Mouse (Mus musculus) neural tube, embryonic 13.5 days (tissue): Measurements from ENCODE around the gene Daglb. TPM values are rescaled to one million over a fixed set of nuclear protein-coding genes. Genes with fewer than 3 reads are reported as not detected.
A peak's percentile ranks its signal among the peaks of the same experiment; 100 is the strongest.

Source experiments
- ATAC-seq: fragments of 200-750 bp; cut with Nextera tagmentation; 2 replicates; pipeline ENCODE4 v1.8.0; 2017; ENCODE audit warnings: low read depth, mild to moderate bottlenecking, moderate TSS enrichment, moderate library complexity
- H3K27ac ChIP-seq: fragments of 300-500 bp; sonication (generic); replicated peaks from 2 replicates; pipeline ENCODE4 v1.5.1; 2015; ENCODE audit warnings: moderate library complexity, mild to moderate bottlenecking, inconsistent platforms
- H3K27me3 ChIP-seq: fragments of 300-500 bp; sonication (generic); 2 replicates; pipeline ENCODE4 v1.6.1; 2015; ENCODE audit warnings: mild to moderate bottlenecking, inconsistent platforms
- H3K36me3 ChIP-seq: fragments of 300-500 bp; sonication (generic); 2 replicates; pipeline ENCODE4 v1.6.1; 2015; ENCODE audit warnings: mild to moderate bottlenecking, inconsistent platforms
- H3K4me1 ChIP-seq: fragments of 300-500 bp; sonication (generic); replicated peaks from 2 replicates; pipeline ENCODE4 v1.6.1; 2015; ENCODE audit warnings: inconsistent platforms
- H3K4me2 ChIP-seq: fragments of 300-500 bp; sonication (generic); 2 replicates; pipeline ENCODE4 v1.6.1; 2015; ENCODE audit warnings: inconsistent platforms, mild to moderate bottlenecking, moderate library complexity
- H3K4me3 ChIP-seq: fragments of 300-500 bp; sonication (generic); 2 replicates; pipeline ENCODE4 v1.5.1; 2015; ENCODE audit warnings: mild to moderate bottlenecking, inconsistent platforms
- H3K9ac ChIP-seq: fragments of 300-500 bp; sonication (generic); 2 replicates; pipeline ENCODE4 v1.6.1; 2015; ENCODE audit warnings: moderate library complexity, mild to moderate bottlenecking, inconsistent platforms
- H3K9me3 ChIP-seq: fragments of 300-500 bp; sonication (generic); 2 replicates; pipeline ENCODE4 v1.6.1; 2016; ENCODE audit warnings: inconsistent platforms
- WGBS: fragments of 180-500 bp; shearing (Covaris S2); methylation state at CpG from one replicate; pipeline ENCODE4 v1.1.7; 2015; 5-methylcytosine and 5-hydroxymethylcytosine counted together
- polyA plus RNA-seq: library from polyadenylated mRNA; unstranded; fragments of >200 nt; fragmentation: Nextera tagmentation; extraction: Ambion mirVana; gene quantifications from 2 replicates; pipeline ENCODE4 v1.2.1, GENCODE M21; 2015

The Daglb gene
- 16.9 and 17.0 TPM in 2 replicates for polyA plus RNA-seq

GRCm38 (mm10) chr5:143464100-143464756, at the start of gene Daglb:
Daglb (plus strand) TSS chr5:143464584.
- Histone ChIP-seq H3K4me1 (peaks cover 18% of the 10 kb centered on the region), H3K9ac (peak within 1 kb of the TSS; percentile 81), H3K4me2 (peak within 1 kb of the TSS; percentile 67), H3K36me3 (peaks cover 24% of the 10 kb centered on the region), H3K9me3 (no peaks in the 10 kb centered on the region), H3K27ac (peak within 1 kb of the TSS; percentile 78), H3K4me3 (peak within 1 kb of the TSS; percentile 75), H3K27me3 (no peaks in the 10 kb centered on the region)
- WGBS, result 3% methylated on average over 43 of the region's 43 CpGs
- ATAC-seq, result peak; percentile 98

DNA sequence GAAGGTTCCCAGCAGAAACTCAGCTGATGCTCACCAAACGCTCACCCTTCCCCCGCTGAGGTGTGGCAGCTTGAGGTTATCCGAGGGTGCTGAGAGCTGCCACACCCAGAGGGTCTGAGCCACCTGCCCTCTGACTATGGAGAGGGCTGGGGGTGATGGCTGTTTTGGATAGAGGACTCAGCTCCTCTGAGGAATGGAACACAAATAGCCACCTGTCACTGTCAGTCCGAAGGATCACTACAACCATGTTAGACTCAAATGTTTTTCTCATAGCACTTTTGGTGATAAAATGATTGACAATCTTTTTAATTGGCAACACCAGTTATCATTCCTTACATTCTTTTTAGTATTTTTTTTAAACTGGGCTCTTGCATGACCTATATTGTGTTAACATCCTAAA, 42.9 kb upstream of the Daglb start:
- no peaks in the 10 kb centered on the region for H3K9me3 ChIP-seq
- H3K9ac ChIP-seq, result no peak overlapping the region
- H3K36me3 ChIP-seq, result peaks cover 61% of the 10 kb centered on the region
- H3K27me3 ChIP-seq, result no peaks in the 10 kb centered on the region
- no peak for ATAC-seq
- H3K4me1 ChIP-seq, result no peaks in the 10 kb centered on the region
- H3K27ac ChIP-seq, result no peak overlapping the region
- H3K4me3 ChIP-seq, result no peak overlapping the region
- H3K4me2 ChIP-seq, result no peak overlapping the region
- 85% methylated on average over 4 of the region's 4 CpGs for WGBS

GRCm38 (mm10) chr5:143422990-143423389, 41.4 kb upstream of the Daglb start:
- Histone ChIP-seq H3K36me3 (peaks cover 46% of the 10 kb centered on the region), H3K27me3 (no peaks in the 10 kb centered on the region), H3K4me2 (no peak overlapping the region), H3K9me3 (no peaks in the 10 kb centered on the region), H3K4me1 (no peaks in the 10 kb centered on the region), H3K9ac (no peak overlapping the region), H3K4me3 (no peak overlapping the region), H3K27ac (no peak overlapping the region)
- no peak for ATAC-seq
- 79% methylated on average over 4 of the region's 4 CpGs for WGBS

DNA sequence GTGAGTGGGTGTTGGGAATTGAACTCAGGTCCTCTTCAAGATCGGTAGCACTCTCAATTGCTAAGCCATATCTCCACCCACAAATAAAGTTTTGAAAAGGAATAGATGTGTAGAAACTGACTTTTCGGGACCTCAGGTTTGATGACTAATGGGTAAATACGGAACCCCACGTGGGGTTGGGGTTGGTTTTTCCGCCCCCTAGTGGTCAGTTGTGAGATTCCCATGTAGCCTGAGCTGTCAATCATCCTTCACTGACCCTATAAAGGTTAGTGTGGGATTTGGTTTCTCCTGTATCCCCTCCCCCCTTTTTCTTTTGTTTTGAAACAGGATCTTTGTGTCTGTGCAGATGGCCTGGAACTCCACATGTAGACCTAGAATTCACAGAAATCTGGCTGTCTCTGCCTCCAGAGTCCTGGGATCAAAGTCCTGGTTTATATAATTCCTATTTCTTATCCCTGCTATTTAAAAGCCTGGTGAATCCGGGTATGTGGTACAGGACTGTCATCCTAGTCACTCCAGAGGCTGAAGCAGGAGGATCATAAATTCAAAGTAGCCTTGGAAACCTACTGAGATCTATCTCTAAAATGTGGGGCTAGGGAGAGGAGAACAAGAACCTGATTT, 40.4 kb upstream of the Daglb start:
- Histone ChIP-seq H3K36me3 (peaks cover 36% of the 10 kb centered on the region), H3K9me3 (no peaks in the 10 kb centered on the region), H3K9ac (no peak overlapping the region), H3K27ac (no peak overlapping the region), H3K4me1 (no peaks in the 10 kb centered on the region), H3K4me3 (no peak overlapping the region), H3K27me3 (no peaks in the 10 kb centered on the region), H3K4me2 (no peak overlapping the region)
- WGBS, result 39% methylated on average over 6 of the region's 6 CpGs
- no peak for ATAC-seq

DNA sequence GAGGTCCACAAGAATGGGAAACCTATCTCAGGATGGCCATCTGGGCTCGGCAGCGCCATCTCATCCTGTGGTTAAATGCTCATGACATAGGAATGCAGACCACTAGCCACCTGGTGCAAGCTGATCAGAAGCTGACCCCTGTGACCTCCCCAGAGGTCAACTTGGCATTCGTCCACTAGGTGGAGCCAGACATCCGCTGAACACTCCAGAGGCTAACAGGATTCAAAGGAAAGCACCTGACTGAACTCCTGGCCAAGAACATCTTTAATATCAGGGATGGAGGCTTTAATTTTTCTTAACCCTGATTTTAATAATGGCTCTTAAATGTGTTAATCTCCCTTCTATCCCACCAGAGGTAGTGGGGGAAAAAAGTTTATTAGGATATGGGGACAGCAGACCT, 30.0 kb upstream of the Daglb start:
- H3K36me3 ChIP-seq, result no peaks in the 10 kb centered on the region
- no peaks in the 10 kb centered on the region for H3K4me1 ChIP-seq
- no peak for ATAC-seq
- no peaks in the 10 kb centered on the region for H3K27me3 ChIP-seq
- H3K4me3 ChIP-seq, result no peak overlapping the region
- WGBS, result 4% methylated on average over 4 of the region's 4 CpGs
- H3K27ac ChIP-seq, result no peak overlapping the region
- no peak overlapping the region for H3K4me2 ChIP-seq
- no peaks in the 10 kb centered on the region for H3K9me3 ChIP-seq
- H3K9ac ChIP-seq, result no peak overlapping the region

DNA sequence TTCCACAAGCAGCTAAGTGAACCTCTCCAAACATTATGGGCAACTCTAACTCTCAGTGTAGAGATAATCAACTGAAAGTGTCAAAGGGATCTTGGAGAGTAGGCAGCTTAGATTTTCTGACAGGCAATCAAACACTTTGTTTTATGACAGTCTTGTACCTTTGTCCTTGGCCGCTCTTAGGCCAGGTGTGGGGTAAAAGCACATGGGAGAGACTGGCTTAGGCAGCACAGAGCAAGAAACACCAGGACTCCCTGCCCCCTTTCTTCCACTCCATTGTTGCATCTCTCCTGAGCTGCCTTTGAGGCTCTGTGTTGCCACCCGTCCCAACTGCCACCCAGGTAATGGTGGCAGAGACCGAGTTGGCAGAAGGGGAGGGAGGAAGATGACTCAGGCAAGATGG, 23.1 kb upstream of the Daglb start:
- H3K4me1 ChIP-seq, result no peaks in the 10 kb centered on the region
- no peak overlapping the region for H3K9ac ChIP-seq
- H3K4me3 ChIP-seq, result no peak overlapping the region
- H3K36me3 ChIP-seq, result no peaks in the 10 kb centered on the region
- no peak for ATAC-seq
- H3K9me3 ChIP-seq, result no peaks in the 10 kb centered on the region
- no peak overlapping the region for H3K27ac ChIP-seq
- no peaks in the 10 kb centered on the region for H3K27me3 ChIP-seq
- WGBS, result 76% methylated on average over 3 of the region's 3 CpGs
- H3K4me2 ChIP-seq, result no peak overlapping the region

DNA sequence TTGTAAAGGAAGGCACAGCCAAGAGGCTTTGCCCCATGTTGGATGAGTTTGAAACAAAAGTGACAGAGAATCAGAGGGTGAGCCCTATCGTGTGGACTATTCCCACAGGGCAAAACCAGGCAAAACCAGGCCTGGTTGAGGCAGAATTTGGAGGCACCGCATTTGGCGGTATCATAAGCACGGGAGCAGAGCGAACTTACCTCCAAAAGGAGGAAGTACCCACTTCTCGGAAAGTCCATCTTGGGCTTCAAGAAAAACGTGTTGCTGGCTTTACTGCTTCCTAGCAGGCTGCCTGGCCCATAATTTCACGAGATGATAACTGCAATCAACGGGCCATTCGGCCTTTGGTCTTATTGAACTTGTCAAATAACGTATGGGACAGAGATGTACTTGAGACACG, 22.6 kb upstream of the Daglb start:
- Histone ChIP-seq H3K4me3 (no peak overlapping the region), H3K27me3 (no peaks in the 10 kb centered on the region), H3K9me3 (no peaks in the 10 kb centered on the region), H3K9ac (no peak overlapping the region), H3K27ac (no peak overlapping the region), H3K4me2 (no peak overlapping the region), H3K4me1 (no peaks in the 10 kb centered on the region), H3K36me3 (no peaks in the 10 kb centered on the region)
- no peak for ATAC-seq
- 84% methylated on average over 12 of the region's 12 CpGs for WGBS

- Histone ChIP-seq H3K4me1 (peaks cover 18% of the 10 kb centered on the region), H3K36me3 (peaks cover 20% of the 10 kb centered on the region), H3K4me2 (peak overlapping the region; percentile 67), H3K27me3 (no peaks in the 10 kb centered on the region), H3K9me3 (no peaks in the 10 kb centered on the region), H3K4me3 (peak overlapping the region; percentile 75), H3K9ac (peak overlapping the region; percentile 81), H3K27ac (peak overlapping the region; percentile 78)
- no peak for ATAC-seq
- 83% methylated on average over 11 of the region's 11 CpGs for WGBS
Observed at GRCm38 (mm10) chr5:143463671-143464070, 713 bp upstream of the Daglb start.

GRCm38 (mm10) chr5:143464757-143465118, 354 bp downstream of the Daglb start:
- Histone ChIP-seq H3K4me3 (peak overlapping the region; percentile 75), H3K27ac (peak overlapping the region; percentile 78), H3K27me3 (no peaks in the 10 kb centered on the region), H3K4me2 (peak overlapping the region; percentile 67), H3K9ac (peak overlapping the region; percentile 81), H3K9me3 (no peaks in the 10 kb centered on the region), H3K4me1 (peaks cover 18% of the 10 kb centered on the region), H3K36me3 (peaks cover 29% of the 10 kb centered on the region)
- WGBS, result under 1% methylated on average over 20 of the region's 20 CpGs
- peak; percentile 77; the same call in 1 of the 2 replicates for ATAC-seq

DNA sequence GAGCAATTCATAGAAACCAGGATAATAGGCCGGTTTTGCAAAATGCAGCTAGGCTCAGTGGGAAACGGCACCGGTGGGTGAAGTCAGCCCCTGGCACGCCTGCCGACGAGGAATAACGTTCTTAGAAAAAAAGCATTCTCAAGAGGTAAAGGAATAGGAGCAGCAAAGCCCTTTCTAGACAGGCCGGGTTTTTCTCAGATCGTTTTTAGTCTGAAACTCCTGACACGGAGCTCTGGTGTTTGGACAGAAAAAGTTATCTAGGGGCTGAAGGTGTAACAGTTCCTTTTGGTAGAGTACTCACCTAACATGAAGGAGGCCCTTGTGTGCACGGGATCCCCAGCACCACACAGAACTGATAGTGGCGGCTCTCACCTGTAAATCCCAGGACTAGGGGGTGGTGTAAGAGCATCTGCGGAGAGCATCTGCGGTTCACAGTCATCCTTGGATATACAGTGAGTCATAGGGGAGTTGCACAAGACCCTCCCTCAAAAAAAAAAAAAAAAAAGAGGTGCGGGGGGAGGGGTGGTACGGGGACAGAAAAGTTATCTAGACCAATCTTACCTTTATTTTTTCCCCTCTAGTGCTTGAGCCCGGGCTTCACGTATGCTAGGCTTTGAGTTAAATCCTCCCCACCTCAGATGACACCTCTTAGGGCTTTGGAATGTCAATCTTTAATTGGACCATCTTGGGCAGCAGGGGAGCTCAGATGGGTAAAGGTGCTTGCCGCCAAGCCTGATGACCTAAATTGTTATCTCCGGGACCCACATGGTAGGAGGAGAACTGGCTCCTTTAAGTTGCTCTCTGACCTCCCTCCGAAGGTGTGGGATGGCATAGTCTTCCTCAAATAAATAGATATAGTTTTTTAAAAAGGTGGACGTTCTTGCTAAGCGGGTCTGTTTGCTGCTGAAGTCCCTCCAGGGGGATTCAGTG, 1.0 kb downstream of the Daglb start:
- H3K27ac ChIP-seq, result no peak overlapping the region
- peak overlapping the region; percentile 81 for H3K9ac ChIP-seq
- H3K4me2 ChIP-seq, result peak overlapping the region; percentile 67
- 39% methylated on average over 23 of the region's 23 CpGs for WGBS
- peaks cover 36% of the 10 kb centered on the region for H3K36me3 ChIP-seq
- H3K4me1 ChIP-seq, result peaks cover 18% of the 10 kb centered on the region
- ATAC-seq, result no peak
- no peaks in the 10 kb centered on the region for H3K27me3 ChIP-seq
- H3K4me3 ChIP-seq, result peak overlapping the region; percentile 75
- H3K9me3 ChIP-seq, result no peaks in the 10 kb centered on the region

DNA sequence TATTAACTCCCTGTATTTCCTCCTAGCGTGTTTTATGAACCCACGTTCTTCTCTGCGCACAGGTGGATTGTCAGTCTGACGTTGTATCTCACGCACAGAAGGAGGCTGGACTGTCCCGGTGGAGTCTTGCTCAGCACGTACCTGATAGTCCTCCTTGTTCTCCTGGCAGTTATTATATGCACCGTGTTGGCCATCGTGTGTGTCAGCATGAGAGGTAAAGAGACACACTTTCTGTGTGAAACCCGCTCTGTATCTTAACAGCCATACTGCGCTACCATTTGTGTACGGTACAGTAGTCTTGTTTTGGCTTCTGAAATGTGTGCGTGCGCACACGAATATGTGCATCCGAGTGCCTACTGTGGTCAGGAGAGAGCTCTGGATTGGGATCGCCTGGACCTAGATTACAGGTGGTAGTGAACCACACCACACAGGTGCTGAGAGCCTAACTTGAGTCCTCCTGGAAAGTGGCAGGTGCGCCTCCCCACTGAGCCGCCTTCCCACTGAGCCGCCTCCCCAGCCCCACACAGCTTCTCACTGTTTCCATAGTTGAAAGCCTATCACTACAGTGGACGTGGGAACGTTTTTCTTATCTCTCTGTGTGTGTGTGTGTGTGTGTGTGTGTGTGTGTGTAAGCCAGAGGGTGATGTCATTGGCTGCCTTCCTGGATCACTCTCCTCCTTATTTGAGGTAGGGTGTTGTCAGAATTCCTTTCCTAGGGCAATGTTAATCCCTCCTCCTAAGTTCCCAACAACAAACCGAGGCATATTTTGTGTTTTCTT, 2.7 kb downstream of the Daglb start:
- Histone ChIP-seq H3K27me3 (no peaks in the 10 kb centered on the region), H3K4me2 (no peak overlapping the region), H3K9ac (no peak overlapping the region), H3K9me3 (no peaks in the 10 kb centered on the region), H3K4me3 (no peak overlapping the region), H3K36me3 (peaks cover 51% of the 10 kb centered on the region), H3K27ac (no peak overlapping the region), H3K4me1 (peaks cover 18% of the 10 kb centered on the region)
- 95% methylated on average over 23 of the region's 23 CpGs for WGBS
- ATAC-seq, result no peak
